Mouse (Mus musculus) liver, postnatal 0 days (tissue): ENCODE data around the gene Aldh4a1. TPM values are rescaled to one million over a fixed set of nuclear protein-coding genes. Genes with fewer than 3 reads are reported as not detected.

Experiments used
- ATAC-seq: fragments of 200-750 bp; cut with Nextera tagmentation; 2 replicates; pipeline ENCODE4 v1.8.0; 2017; ENCODE audit warnings: mild to moderate bottlenecking, moderate library complexity
- DNase-seq: peaks from one replicate; pipeline ENCODE4 v3.0.0-alpha.2; 2016
- H3K27ac ChIP-seq: fragments of 300-500 bp; sonication (generic); 2 replicates; pipeline ENCODE4 v1.5.1; 2014; ENCODE audit warnings: antibody characterized with exemption, moderate library complexity, mild to moderate bottlenecking, low read depth
- H3K27me3 ChIP-seq: fragments of 300-500 bp; sonication (generic); 2 replicates; pipeline ENCODE4 v1.6.1; 2014; ENCODE audit warnings: low read length, control low read depth, mixed read lengths; ENCODE audit not compliant: insufficient read depth
- H3K36me3 ChIP-seq: fragments of 300-500 bp; sonication (generic); replicated peaks from 2 replicates; pipeline ENCODE4 v1.6.1; 2014; ENCODE audit warnings: mild to moderate bottlenecking, control low read depth, low read length, moderate library complexity, mixed read lengths; ENCODE audit not compliant: insufficient read depth
- H3K4me1 ChIP-seq: fragments of 300-500 bp; sonication (generic); 2 replicates; pipeline ENCODE4 v1.6.1; 2014; ENCODE audit warnings: antibody characterized with exemption, mild to moderate bottlenecking, control low read depth; ENCODE audit not compliant: insufficient read depth
- H3K4me2 ChIP-seq: fragments of 300-500 bp; sonication (generic); 2 replicates; pipeline ENCODE4 v1.6.1; 2014; ENCODE audit warnings: low read depth, mild to moderate bottlenecking, low read length, moderate library complexity, mixed read lengths
- H3K4me3 ChIP-seq: fragments of 300-500 bp; sonication (generic); 2 replicates; pipeline ENCODE4 v1.5.1; 2014; ENCODE audit warnings: low read depth, low read length
- H3K9ac ChIP-seq: fragments of 300-500 bp; sonication (generic); replicated peaks from 2 replicates; pipeline ENCODE4 v1.6.1; 2014; ENCODE audit warnings: mild to moderate bottlenecking, moderate library complexity
- H3K9me3 ChIP-seq: fragments of 300-500 bp; sonication (generic); 2 replicates; pipeline ENCODE4 v1.6.1; 2016; ENCODE audit warnings: mild to moderate bottlenecking, control low read depth, low read length, mixed read lengths
- CTCF ChIP-seq: sonication (generic); IDR thresholded peaks from 2 replicates; pipeline ENCODE4 v1.5.1; 2016; ENCODE audit warnings: antibody characterized with exemption, low read depth
- EP300 ChIP-seq: IDR thresholded peaks from 2 replicates; pipeline ENCODE4 v1.6.1; 2016; ENCODE audit warnings: antibody characterized with exemption, low read depth, mild to moderate bottlenecking
- WGBS: fragments of 180-500 bp; shearing (Covaris S2); extraction: QIAGEN DNeasy Blood & Tissue Kit; methylation state at CpG from one replicate; pipeline ENCODE4 v1.1.7; 2014; ENCODE audit not compliant: insufficient replicate concordance; 5-methylcytosine and 5-hydroxymethylcytosine counted together
- microRNA-seq: library from miRNA; unstranded; fragments of <30 nt; microRNA quantifications from one replicate; pipeline ENCODE4, GENCODE M21; 2016
- polyA plus RNA-seq: library from polyadenylated mRNA; unstranded; fragments of >200 nt; fragmentation: Nextera tagmentation; extraction: Ambion mirVana; gene quantifications from 2 replicates; pipeline ENCODE4 v1.2.1, GENCODE M21; 2015

Aldh4a1 gene
- polyA plus RNA-seq, 1 experiment from 2014 or later = 86.3 TPM

GRCm38 (mm10) chr4:139689627-139690269, 67.1 kb downstream of the Aldh4a1 start:
- no peak for DNase-seq
- TF ChIP-seq CTCF = no peak
- no peak for TF ChIP-seq EP300
- WGBS = 35% methylated on average over 7 of the region's 7 CpGs
- Histone ChIP-seq H3K9me3 (no peaks in the 10 kb centered on the region), H3K4me1 (no peaks in the 10 kb centered on the region), H3K27ac (no peak overlapping the region), H3K9ac (no peak overlapping the region), H3K4me2 (no peak overlapping the region), H3K4me3 (no peak overlapping the region), H3K27me3 (0 out of 2 replicates have a peak, but pooled peaks cover 6% of the 10 kb centered on the region), H3K36me3 (no peaks in the 10 kb centered on the region)
- ATAC-seq = no peak

GRCm38 (mm10) chr4:139693315-139693714, 70.6 kb downstream of the Aldh4a1 start:
- 0 out of 2 replicates have a peak, but pooled peaks cover 9% of the 10 kb centered on the region for H3K27me3 ChIP-seq
- no peaks in the 10 kb centered on the region; the same call in 1 of the 2 replicates for H3K9me3 ChIP-seq
- no peaks in the 10 kb centered on the region for H3K4me1 ChIP-seq
- DNase-seq (no peak), ATAC-seq (no peak)
- H3K9ac ChIP-seq = no peak overlapping the region
- H3K36me3 ChIP-seq = no peaks in the 10 kb centered on the region
- no peak overlapping the region for H3K27ac ChIP-seq
- no peak overlapping the region for H3K4me2 ChIP-seq
- no peak overlapping the region for H3K4me3 ChIP-seq
- TF ChIP-seq EP300 (no peak), CTCF (no peak)
- 42% methylated on average over 5 of the region's 5 CpGs for WGBS

- WGBS = 13% methylated on average over 9 of the region's 9 CpGs
- ATAC-seq = no peak
- H3K36me3 ChIP-seq = no peaks in the 10 kb centered on the region
- H3K27me3 ChIP-seq = 0 out of 2 replicates have a peak, but pooled peaks cover 3% of the 10 kb centered on the region
- H3K4me3 ChIP-seq = no peak overlapping the region
- H3K4me2 ChIP-seq = no peak overlapping the region
- H3K4me1 ChIP-seq = no peaks in the 10 kb centered on the region
- no peaks in the 10 kb centered on the region; the same call in 1 of the 2 replicates for H3K9me3 ChIP-seq
- no peak for TF ChIP-seq EP300
- TF ChIP-seq CTCF = no peak
- H3K27ac ChIP-seq = no peak overlapping the region
- H3K9ac ChIP-seq = no peak overlapping the region
- no peak for DNase-seq
These were observed 75.1 kb downstream of the Aldh4a1 start for GRCm38 (mm10) chr4:139697755-139698154.

- Histone ChIP-seq H3K9ac (no peak overlapping the region), H3K36me3 (no peaks in the 10 kb centered on the region), H3K4me2 (no peak overlapping the region), H3K27me3 (0 out of 2 replicates have a peak, but pooled peaks cover 3% of the 10 kb centered on the region), H3K4me3 (no peak overlapping the region), H3K4me1 (no peaks in the 10 kb centered on the region), H3K9me3 (no peaks in the 10 kb centered on the region; the same call in 1 of the 2 replicates), H3K27ac (no peak overlapping the region)
- ATAC-seq = no peak
- TF ChIP-seq EP300 = no peak
- DNase-seq = no peak
- WGBS = 68% methylated on average over 8 of the region's 8 CpGs
These were observed 75.9 kb downstream of the Aldh4a1 start for GRCm38 (mm10) chr4:139698602-139699001.

Small RNA genes within 50 kb of the gene (microRNA-seq; reads per million reads assigned to microRNA genes)
- gene Gm25571 = not detected
- gene Mir7020 = 1.6 reads per million

Other genes with a start within 250 kb of the Aldh4a1 start
- 1.2 and 2.0 TPM in 2 replicates for gene Iffo2, start 92.3 kb upstream of the Aldh4a1 start, polyA plus RNA-seq
- 0.04 TPM in 1 of 2 replicates, not detected in the other for gene Gm21969, start 19.7 kb upstream of the Aldh4a1 start, polyA plus RNA-seq
- gene Tas1r2, start 30.7 kb downstream of the Aldh4a1 start, polyA plus RNA-seq = not detected in 2 replicates
- not detected in 2 replicates for gene Pax7, start 210.7 kb downstream of the Aldh4a1 start, polyA plus RNA-seq